Mouse (Mus musculus): ENCODE results near the gene Oxgr1. TPM values are rescaled to one million over a fixed set of nuclear protein-coding genes. Genes with fewer than 3 reads are reported as not detected.

Oxgr1 gene
- polyA plus RNA-seq, 1 experiment = 0.04 TPM

DNA sequence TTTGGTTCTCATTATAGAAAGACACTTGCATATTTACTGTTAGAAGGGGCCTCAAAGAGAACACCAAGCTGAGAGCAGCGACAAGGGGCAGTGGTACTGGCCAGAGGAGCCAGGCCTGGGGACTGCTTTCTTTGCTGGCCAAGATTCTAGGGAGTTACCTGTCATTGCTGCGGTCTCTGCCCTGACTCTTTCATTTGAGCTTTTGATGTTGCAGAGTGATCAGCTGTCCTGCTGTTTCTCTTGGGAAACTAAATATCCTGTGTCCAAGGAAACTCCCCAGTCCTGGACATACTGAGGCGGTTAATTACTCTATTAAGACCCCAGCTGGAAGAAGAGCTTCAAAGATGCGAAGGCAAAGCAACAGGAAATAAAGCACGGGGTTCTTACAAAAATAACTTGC lies 60.9 kb downstream of the Oxgr1 start:
- Histone ChIP-seq H3K4me3 (replicated peaks) (no peak overlapping the region), H3K4me1 (no peaks in the 10 kb centered on the region), H3K27me3 (replicated peaks) (no peaks in the 10 kb centered on the region), H3K36me3 (replicated peaks; ENCODE audit: low read length) (no peaks in the 10 kb centered on the region), H3K9me3 (peaks cover 14% of the 10 kb centered on the region)
- TF ChIP-seq GATA1 (IDR thresholded peaks at IDR 0.05; ENCODE audit: borderline replicate concordance, low read length) (no peak), FLI1 (IDR thresholded peaks at IDR 0.05; ENCODE audit: low read length) (no peak)

DNA sequence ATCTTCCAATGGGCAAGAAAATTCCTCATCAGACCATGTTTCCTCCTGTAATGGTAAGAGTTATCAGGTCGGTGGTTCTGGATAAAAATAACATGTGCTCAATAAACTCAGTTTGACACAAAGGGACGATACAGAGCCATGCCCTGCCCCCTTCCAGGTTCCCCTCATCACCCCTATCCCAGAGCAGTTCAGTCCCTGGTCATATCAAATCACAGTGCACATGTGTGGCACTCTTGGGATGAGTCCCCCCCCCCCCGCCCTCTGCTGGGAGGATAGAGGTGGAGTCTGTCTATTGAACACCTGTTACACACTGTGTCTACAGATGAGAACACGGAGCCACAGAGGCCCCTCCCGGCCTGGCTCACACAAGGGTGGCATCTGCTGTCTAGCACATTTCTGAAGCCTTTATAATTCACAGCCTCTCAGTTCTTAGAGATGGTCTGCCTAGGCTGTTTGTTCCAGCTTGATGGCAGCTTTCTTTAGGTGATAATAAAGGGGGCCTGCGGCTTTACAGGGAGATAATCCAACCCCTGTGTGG lies 61.5 kb downstream of the Oxgr1 start:
- TF ChIP-seq GATA1 (IDR thresholded peaks at IDR 0.05; ENCODE audit: borderline replicate concordance, low read length) (no peak), FLI1 (IDR thresholded peaks at IDR 0.05; ENCODE audit: low read length) (no peak)
- Histone ChIP-seq H3K4me1 (no peaks in the 10 kb centered on the region), H3K27me3 (replicated peaks) (no peaks in the 10 kb centered on the region), H3K4me3 (replicated peaks) (no peak overlapping the region), H3K36me3 (replicated peaks; ENCODE audit: low read length) (no peaks in the 10 kb centered on the region), H3K9me3 (peaks cover 10% of the 10 kb centered on the region)

Other genes starting within 250 kb of the Oxgr1 start
- 43.0 and 66.7 TPM in 2 replicates for gene Mbnl2, start 233.2 kb upstream of the Oxgr1 start, polyA plus RNA-seq (2012; ENCODE audit: insufficient read depth, low replicate concordance)

Data from megakaryocyte, embryonic 14.5 days (primary cell).